Mouse (Mus musculus): ENCODE data around the gene Uaca. TPM values are rescaled to one million over a fixed set of nuclear protein-coding genes. Genes with fewer than 3 reads are reported as not detected.

Uaca gene
- polyA plus RNA-seq, 1 experiment from 2014 or later = 12.5 TPM

DNA sequence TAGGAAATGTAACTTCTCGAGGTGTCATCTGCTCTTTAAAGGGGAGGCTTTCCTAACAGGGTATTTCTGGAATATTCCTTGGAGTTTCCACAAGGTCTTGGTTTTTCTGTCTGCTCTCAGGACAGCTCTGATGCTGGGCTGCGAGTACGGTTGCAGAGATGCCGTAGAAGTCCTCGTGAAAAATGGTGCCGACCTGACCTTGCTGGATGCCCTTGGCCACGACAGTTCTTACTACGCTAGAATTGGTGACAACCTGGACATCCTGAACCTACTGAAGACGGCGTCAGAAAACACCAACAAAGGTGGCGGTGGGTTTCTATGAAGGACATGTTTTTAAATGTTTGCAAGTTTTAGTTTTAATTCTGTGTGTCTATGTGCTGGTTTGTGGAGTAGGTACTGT is 59.9 kb downstream of the Uaca start:
- H3K27ac ChIP-seq (ENCODE audit: low read depth, low read length) = no peak overlapping the region
- DNase-seq (ENCODE audit: low spot score) = no peak
- H3K4me2 ChIP-seq (ENCODE audit: low read length) = no peak overlapping the region
- no peak overlapping the region for H3K9ac ChIP-seq (ENCODE audit: low read length)
- no peak for ATAC-seq
- no peaks in the 10 kb centered on the region for H3K27me3 ChIP-seq (replicated peaks; ENCODE audit: control insufficient read depth, insufficient read depth, low read length)
- no peaks in the 10 kb centered on the region for H3K9me3 ChIP-seq (replicated peaks; ENCODE audit: control insufficient read depth, low read length)
- WGBS = 94% methylated on average over 11 of the region's 11 CpGs
- no peak overlapping the region for H3K4me3 ChIP-seq (ENCODE audit: low read depth, low read length)
- H3K4me1 ChIP-seq (ENCODE audit: control insufficient read depth, insufficient read depth, low read length) = no peaks in the 10 kb centered on the region; the same call in 1 of the 2 replicates
- no peaks in the 10 kb centered on the region for H3K36me3 ChIP-seq (ENCODE audit: control insufficient read depth, insufficient read depth, low read length)

DNA sequence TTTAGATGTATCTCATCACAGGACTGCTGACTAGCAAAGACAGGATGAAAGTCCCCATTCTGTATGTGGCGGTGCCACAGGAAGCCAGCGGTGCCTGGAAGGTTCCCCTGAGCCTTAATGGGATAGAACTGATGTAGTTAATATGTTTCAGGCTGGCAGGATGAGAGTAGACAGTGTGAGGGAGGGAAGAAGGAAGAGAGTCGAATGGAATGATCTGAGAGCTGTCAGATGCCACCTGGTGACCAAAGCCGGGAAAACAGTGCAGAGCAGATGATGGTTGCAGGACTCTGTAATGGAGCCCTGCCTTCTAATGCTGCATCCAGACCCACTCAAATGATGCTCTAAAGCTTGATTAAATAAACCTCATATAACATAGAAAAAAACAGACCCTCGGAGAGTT is 63.5 kb downstream of the Uaca start:
- peak overlapping the region; percentile 34; the same call in 1 of the 2 replicates for H3K4me2 ChIP-seq (ENCODE audit: low read length)
- peak; percentile 71 for ATAC-seq

DNA sequence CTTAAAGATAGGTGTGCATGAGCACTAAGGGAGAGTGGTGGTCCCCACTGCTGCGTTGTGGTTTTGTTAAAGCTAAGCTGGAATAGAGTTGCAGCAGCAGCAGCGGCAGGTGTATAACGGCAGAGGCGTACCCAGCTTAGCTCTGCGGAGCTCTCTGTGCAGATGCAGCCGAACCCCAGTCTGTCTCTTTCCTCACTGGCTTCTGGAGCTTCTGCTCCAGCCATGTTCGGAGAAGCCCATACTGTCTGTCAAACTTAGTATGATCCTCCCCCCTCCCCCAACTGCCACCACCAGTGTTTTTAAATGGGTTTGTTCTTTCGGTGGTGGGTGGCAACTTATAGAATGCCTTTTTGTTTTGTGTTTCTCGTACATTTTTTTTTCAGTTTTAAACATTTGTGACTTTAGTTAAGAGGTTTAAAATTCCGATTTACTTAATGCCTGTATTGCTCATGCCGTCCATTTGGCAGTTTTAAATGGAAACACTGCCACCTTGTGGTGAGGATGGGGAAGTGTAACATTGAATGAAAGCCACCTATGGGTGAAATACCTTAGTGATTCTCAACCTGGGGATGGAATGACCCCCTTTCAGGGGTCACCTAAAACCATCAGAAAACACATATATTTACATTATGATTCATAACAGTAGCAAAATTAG is 64.1 kb downstream of the Uaca start:
- no peaks in the 10 kb centered on the region; the same call in 1 of the 2 replicates for H3K4me1 ChIP-seq (ENCODE audit: control insufficient read depth, insufficient read depth, low read length)
- H3K9ac ChIP-seq (ENCODE audit: low read length) = no peak overlapping the region
- peak; percentile 79 for DNase-seq (ENCODE audit: low spot score)
- WGBS = 36% methylated on average over 11 of the region's 11 CpGs
- no peaks in the 10 kb centered on the region for H3K9me3 ChIP-seq (replicated peaks; ENCODE audit: control insufficient read depth, low read length)
- no peaks in the 10 kb centered on the region for H3K27me3 ChIP-seq (replicated peaks; ENCODE audit: control insufficient read depth, insufficient read depth, low read length)
- H3K27ac ChIP-seq (ENCODE audit: low read depth, low read length) = no peak overlapping the region
- ATAC-seq = peak; percentile 62; the same call in 1 of the 2 replicates
- H3K36me3 ChIP-seq (ENCODE audit: control insufficient read depth, insufficient read depth, low read length) = peaks cover 9% of the 10 kb centered on the region; the same call in 1 of the 2 replicates
- peak overlapping the region; percentile 34 for H3K4me2 ChIP-seq (ENCODE audit: low read length)
- H3K4me3 ChIP-seq (ENCODE audit: low read depth, low read length) = no peak overlapping the region

More for the DNA sequence above, 63.5 kb downstream of the Uaca start:
- peak; percentile 80 for DNase-seq (ENCODE audit: low spot score)
- H3K4me3 ChIP-seq (ENCODE audit: low read depth, low read length) = no peak overlapping the region
- peaks cover 9% of the 10 kb centered on the region; the same call in 1 of the 2 replicates for H3K36me3 ChIP-seq (ENCODE audit: control insufficient read depth, insufficient read depth, low read length)
- no peaks in the 10 kb centered on the region for H3K9me3 ChIP-seq (replicated peaks; ENCODE audit: control insufficient read depth, low read length)
- no peak overlapping the region for H3K9ac ChIP-seq (ENCODE audit: low read length)
- H3K27ac ChIP-seq (ENCODE audit: low read depth, low read length) = no peak overlapping the region
- 28% methylated on average over 5 of the region's 5 CpGs for WGBS
- no peaks in the 10 kb centered on the region for H3K27me3 ChIP-seq (replicated peaks; ENCODE audit: control insufficient read depth, insufficient read depth, low read length)
- no peaks in the 10 kb centered on the region; the same call in 1 of the 2 replicates for H3K4me1 ChIP-seq (ENCODE audit: control insufficient read depth, insufficient read depth, low read length)

DNA sequence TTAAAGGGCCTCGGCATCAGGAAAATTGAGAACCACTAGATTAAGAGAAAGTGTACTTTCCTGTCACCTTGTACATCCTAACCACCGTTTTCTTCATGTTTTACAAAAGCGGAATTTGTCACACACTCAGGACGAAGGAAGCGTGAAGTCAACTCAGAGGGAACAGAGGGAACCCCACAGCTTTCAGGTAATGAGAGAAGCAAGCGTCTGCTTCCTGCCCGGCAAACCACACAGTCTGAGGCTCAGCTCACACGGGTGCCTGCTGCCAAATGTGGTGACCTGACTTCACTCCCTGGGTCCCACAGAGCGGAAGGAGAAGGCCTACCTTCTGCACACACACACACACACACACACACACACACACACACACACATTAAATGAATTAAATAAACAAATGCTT is 64.7 kb downstream of the Uaca start:
- ATAC-seq (0 out of 2 replicates have a peak, but pooled peaks have one; percentile 10), DNase-seq (ENCODE audit: low spot score) (no peak)
- Histone ChIP-seq H3K9ac (ENCODE audit: low read length) (no peak overlapping the region), H3K4me2 (ENCODE audit: low read length) (no peak overlapping the region), H3K4me1 (ENCODE audit: control insufficient read depth, insufficient read depth, low read length) (no peaks in the 10 kb centered on the region; the same call in 1 of the 2 replicates), H3K9me3 (replicated peaks; ENCODE audit: control insufficient read depth, low read length) (no peaks in the 10 kb centered on the region), H3K4me3 (ENCODE audit: low read depth, low read length) (no peak overlapping the region), H3K36me3 (ENCODE audit: control insufficient read depth, insufficient read depth, low read length) (peaks cover 9% of the 10 kb centered on the region; the same call in 1 of the 2 replicates), H3K27me3 (replicated peaks; ENCODE audit: control insufficient read depth, insufficient read depth, low read length) (no peaks in the 10 kb centered on the region), H3K27ac (ENCODE audit: low read depth, low read length) (no peak overlapping the region)
- WGBS = 73% methylated on average over 9 of the region's 9 CpGs

DNA sequence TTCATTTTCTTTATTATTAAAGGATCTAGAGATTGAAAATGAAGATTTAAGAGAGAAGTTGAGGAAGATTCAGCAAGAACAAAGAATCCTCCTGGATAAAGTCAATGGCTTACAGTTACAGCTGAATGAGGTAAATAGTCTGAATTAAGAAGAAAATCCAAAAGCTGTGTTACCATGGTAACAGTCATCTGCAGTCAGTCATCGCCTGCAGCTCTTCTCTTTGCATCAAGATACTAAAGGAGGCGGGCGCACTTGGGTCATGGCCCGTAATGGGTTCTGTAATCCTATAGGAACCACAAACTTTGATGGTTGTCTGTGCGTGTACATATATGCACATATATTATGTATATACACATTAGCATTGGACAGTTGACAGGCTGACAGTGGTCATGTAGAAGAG is 66.7 kb downstream of the Uaca start:
- Histone ChIP-seq H3K9me3 (replicated peaks; ENCODE audit: control insufficient read depth, low read length) (no peaks in the 10 kb centered on the region), H3K9ac (ENCODE audit: low read length) (no peak overlapping the region), H3K27ac (ENCODE audit: low read depth, low read length) (no peak overlapping the region), H3K4me1 (ENCODE audit: control insufficient read depth, insufficient read depth, low read length) (no peaks in the 10 kb centered on the region; the same call in 1 of the 2 replicates), H3K36me3 (ENCODE audit: control insufficient read depth, insufficient read depth, low read length) (peaks cover 9% of the 10 kb centered on the region; the same call in 1 of the 2 replicates), H3K27me3 (replicated peaks; ENCODE audit: control insufficient read depth, insufficient read depth, low read length) (no peaks in the 10 kb centered on the region), H3K4me3 (ENCODE audit: low read depth, low read length) (no peak overlapping the region), H3K4me2 (ENCODE audit: low read length) (no peak overlapping the region)
- 79% methylated on average over 5 of the region's 5 CpGs for WGBS
- ATAC-seq (no peak), DNase-seq (ENCODE audit: low spot score) (peak; percentile 55)

DNA sequence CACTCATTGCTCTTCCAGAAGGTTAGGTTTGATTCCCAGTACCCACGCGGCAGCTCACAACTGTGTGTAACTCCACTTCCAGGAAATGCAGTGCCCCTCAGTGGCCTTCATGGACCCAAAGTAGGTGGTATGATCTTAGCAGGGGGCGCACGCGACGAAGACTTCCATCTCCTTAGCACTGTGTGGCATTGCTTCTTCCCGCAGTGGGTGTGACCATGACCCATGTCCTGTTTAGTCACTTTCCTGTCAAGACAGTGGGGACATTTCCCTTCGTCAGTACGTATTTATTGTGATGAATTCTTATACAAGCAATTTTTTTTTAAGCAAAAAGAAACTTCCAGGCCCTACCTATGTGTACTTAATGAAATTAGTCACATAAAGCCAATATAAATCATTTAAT is 70.3 kb downstream of the Uaca start:
- H3K27ac ChIP-seq (ENCODE audit: low read depth, low read length) = no peak overlapping the region
- no peaks in the 10 kb centered on the region for H3K27me3 ChIP-seq (replicated peaks; ENCODE audit: control insufficient read depth, insufficient read depth, low read length)
- H3K4me1 ChIP-seq (ENCODE audit: control insufficient read depth, insufficient read depth, low read length) = peaks cover 2% of the 10 kb centered on the region; the same call in 1 of the 2 replicates
- WGBS = 94% methylated on average over 9 of the region's 9 CpGs
- no peaks in the 10 kb centered on the region for H3K9me3 ChIP-seq (replicated peaks; ENCODE audit: control insufficient read depth, low read length)
- ATAC-seq (no peak), DNase-seq (ENCODE audit: low spot score) (no peak)
- H3K4me3 ChIP-seq (ENCODE audit: low read depth, low read length) = no peak overlapping the region
- peaks cover 8% of the 10 kb centered on the region; the same call in 1 of the 2 replicates for H3K36me3 ChIP-seq (ENCODE audit: control insufficient read depth, insufficient read depth, low read length)
- no peak overlapping the region for H3K9ac ChIP-seq (ENCODE audit: low read length)
- no peak overlapping the region for H3K4me2 ChIP-seq (ENCODE audit: low read length)

DNA sequence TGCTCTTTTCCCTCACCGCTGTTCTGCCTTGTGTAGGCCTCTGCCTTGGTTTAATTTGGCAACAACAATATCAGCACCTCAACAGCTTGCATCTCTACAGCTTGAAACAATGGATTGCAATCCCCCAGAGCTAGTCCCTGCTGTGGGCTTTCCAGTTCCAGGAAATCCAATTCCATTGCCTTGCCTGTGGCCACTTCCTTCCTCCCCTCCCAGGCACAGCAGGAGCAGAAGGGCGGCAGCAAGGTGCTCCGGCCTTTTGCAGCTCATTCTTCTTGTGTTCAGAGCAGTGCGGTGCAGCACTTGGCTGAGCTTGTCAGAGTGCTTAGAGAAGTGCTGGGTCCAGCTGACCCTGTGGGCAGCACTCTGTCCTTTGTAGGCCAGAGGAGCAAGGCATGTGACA is 71.5 kb downstream of the Uaca start:
- Histone ChIP-seq H3K4me3 (ENCODE audit: low read depth, low read length) (no peak overlapping the region), H3K9me3 (replicated peaks; ENCODE audit: control insufficient read depth, low read length) (no peaks in the 10 kb centered on the region), H3K36me3 (ENCODE audit: control insufficient read depth, insufficient read depth, low read length) (peaks cover 6% of the 10 kb centered on the region; the same call in 1 of the 2 replicates), H3K27ac (ENCODE audit: low read depth, low read length) (no peak overlapping the region), H3K4me2 (ENCODE audit: low read length) (no peak overlapping the region), H3K9ac (ENCODE audit: low read length) (no peak overlapping the region), H3K4me1 (ENCODE audit: control insufficient read depth, insufficient read depth, low read length) (peaks cover 7% of the 10 kb centered on the region; the same call in 1 of the 2 replicates), H3K27me3 (replicated peaks; ENCODE audit: control insufficient read depth, insufficient read depth, low read length) (no peaks in the 10 kb centered on the region)
- 16% methylated on average over 4 of the region's 4 CpGs for WGBS
- no peak for DNase-seq (ENCODE audit: low spot score)
- no peak for ATAC-seq

DNA sequence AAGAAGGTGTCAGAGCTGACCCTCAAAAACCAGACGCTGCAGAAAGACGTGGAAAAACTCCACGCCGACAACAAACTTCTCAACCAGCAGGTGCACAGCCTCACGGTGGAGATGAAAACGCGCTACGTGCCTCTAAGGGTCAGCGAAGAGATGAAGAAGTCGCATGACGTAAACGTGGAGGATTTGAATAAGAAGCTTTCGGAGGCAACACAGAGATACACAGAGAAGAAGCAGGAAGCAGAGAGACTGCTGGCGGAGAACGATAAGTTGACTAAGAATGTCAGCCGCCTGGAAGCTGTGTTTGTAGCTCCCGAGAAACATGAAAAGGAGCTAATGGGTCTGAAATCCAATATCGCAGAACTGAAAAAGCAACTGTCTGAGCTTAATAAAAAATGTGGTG is 76.1 kb downstream of the Uaca start:
- ATAC-seq = no peak
- H3K9ac ChIP-seq (ENCODE audit: low read length) = no peak overlapping the region
- H3K4me3 ChIP-seq (ENCODE audit: low read depth, low read length) = no peak overlapping the region
- no peak overlapping the region for H3K27ac ChIP-seq (ENCODE audit: low read depth, low read length)
- no peaks in the 10 kb centered on the region for H3K36me3 ChIP-seq (ENCODE audit: control insufficient read depth, insufficient read depth, low read length)
- WGBS = 81% methylated on average over 18 of the region's 18 CpGs
- no peak overlapping the region for H3K4me2 ChIP-seq (ENCODE audit: low read length)
- H3K9me3 ChIP-seq (replicated peaks; ENCODE audit: control insufficient read depth, low read length) = no peaks in the 10 kb centered on the region
- H3K27me3 ChIP-seq (replicated peaks; ENCODE audit: control insufficient read depth, insufficient read depth, low read length) = no peaks in the 10 kb centered on the region
- H3K4me1 ChIP-seq (ENCODE audit: control insufficient read depth, insufficient read depth, low read length) = peaks cover 21% of the 10 kb centered on the region
- no peak for DNase-seq (ENCODE audit: low spot score)

DNA sequence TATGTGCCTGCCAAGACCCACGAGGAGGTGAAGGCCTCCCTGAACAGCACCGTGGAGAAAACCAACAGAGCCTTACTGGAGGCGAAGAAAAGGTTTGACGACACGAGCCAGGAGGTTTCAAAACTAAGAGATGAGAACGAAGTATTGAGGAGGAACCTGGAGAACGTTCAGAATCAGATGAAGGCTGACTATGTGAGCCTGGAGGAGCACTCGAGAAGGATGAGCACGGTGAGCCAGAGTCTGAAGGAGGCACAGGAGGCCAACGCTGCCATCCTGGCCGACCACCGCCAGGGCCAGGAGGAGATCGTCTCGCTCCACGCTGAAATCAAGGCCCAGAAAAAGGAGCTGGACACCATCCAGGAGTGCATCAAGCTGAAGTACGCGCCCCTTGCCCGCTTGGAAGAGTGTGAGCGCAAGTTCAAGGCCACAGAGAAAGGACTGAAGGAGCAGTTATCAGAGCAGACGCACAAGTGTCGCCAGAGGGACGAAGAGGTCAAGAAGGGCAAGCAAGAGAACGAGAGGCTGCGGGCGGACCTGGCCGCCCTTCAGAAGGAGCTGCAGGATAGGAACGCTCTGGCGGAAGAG is 76.7 kb downstream of the Uaca start:
- ATAC-seq (no peak), DNase-seq (ENCODE audit: low spot score) (no peak)
- WGBS = 90% methylated on average over 28 of the region's 28 CpGs
- Histone ChIP-seq H3K27me3 (replicated peaks; ENCODE audit: control insufficient read depth, insufficient read depth, low read length) (no peaks in the 10 kb centered on the region), H3K9ac (ENCODE audit: low read length) (no peak overlapping the region), H3K4me2 (ENCODE audit: low read length) (no peak overlapping the region), H3K4me1 (ENCODE audit: control insufficient read depth, insufficient read depth, low read length) (peaks cover 23% of the 10 kb centered on the region), H3K4me3 (ENCODE audit: low read depth, low read length) (no peak overlapping the region), H3K36me3 (ENCODE audit: control insufficient read depth, insufficient read depth, low read length) (no peaks in the 10 kb centered on the region), H3K9me3 (replicated peaks; ENCODE audit: control insufficient read depth, low read length) (no peaks in the 10 kb centered on the region), H3K27ac (ENCODE audit: low read depth, low read length) (no peak overlapping the region)

All from forebrain, embryonic 14.5 days (tissue).